ENCODE assay signal across 10 mouse cellular contexts in the genomic region with DNA sequence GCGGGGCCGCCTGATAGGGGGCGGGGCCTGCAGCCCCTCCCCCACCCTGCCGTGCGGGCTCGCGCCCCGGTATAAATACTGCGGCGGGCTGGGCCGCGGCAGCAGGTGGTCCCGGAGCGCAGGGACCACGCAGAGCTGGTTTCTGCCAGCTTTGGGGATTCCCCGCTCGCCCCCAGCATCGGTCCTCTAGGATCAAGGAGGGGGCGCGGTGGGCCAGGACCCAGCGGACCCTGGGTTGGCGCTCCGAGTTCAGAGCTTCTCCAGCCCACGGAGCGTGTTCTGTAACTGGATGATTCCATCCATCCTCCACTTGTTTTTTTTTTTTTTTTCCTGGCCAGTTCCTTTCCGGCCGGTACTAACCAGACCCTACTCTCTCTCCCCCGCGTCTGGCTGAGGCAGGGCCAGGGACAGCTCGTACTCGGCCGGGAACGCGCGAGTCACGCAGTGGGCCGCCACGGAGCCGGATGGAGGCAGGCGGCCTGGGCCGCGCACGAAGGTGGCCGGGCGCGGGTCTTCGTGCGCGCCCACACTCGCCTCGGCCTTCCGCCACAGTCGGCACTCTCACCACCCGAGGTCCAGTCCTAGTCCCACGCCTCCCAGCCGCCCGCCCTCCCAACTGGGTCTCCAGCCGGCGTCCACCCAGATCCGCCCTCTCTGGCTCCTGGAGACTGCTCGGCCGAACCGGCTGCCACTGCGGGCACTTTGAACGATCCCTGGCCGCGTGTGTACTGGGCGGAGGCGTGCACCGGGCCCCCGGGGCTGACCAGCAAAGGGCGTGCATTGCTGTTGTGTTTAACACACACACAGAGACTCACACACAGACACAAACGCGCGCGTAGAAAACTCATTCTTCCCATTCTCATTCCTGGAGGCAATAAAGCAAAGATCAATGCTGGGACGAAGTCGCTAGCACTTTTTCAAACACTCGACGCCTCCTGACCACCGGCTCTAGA. TPM values are rescaled to one million over a fixed set of nuclear protein-coding genes. Genes with fewer than 3 reads are reported as not detected.
DNase-seq lines count a peak whose midpoint lies in the region; ATAC-seq and TF ChIP-seq lines count a peak whose summit lies in the region.
"Had no signal": no experiment of that assay in that cellular context is flagged by ENCODE, and none has a peak within 500 bp of the region (broad histone marks: within the 10 kb centered on the region; RNA-seq: fewer than 3 reads in every experiment).

No protein-coding gene starts in this region.

- H3K9ac ChIP-seq in forebrain, embryonic 12.5 days, result peak overlapping the region; percentile 50
- H3K9ac ChIP-seq in intestine, postnatal 0 days (ENCODE audit: low read depth, low read length), result 0 out of 2 replicates have a peak overlapping the region, but pooled peaks have one; percentile 7
- H3K9ac ChIP-seq in midbrain, embryonic 12.5 days (replicated peaks), result peak overlapping the region; percentile 44; the same call in 1 of the 2 replicates

- H3K36me3 ChIP-seq in E14TG2a.4 (ENCODE audit: insufficient read depth, low read length), result no peaks in the 10 kb centered on the region
- H3K36me3 ChIP-seq in forebrain, embryonic 12.5 days (replicated peaks), result no peaks in the 10 kb centered on the region
- no peaks in the 10 kb centered on the region for H3K36me3 ChIP-seq in intestine, postnatal 0 days (ENCODE audit: control insufficient read depth, insufficient read depth)
- no peaks in the 10 kb centered on the region for H3K36me3 ChIP-seq in midbrain, embryonic 12.5 days
- H3K36me3 ChIP-seq: G1E had no signal

- H3K4me2 ChIP-seq in forebrain, embryonic 12.5 days, result peak overlapping the region; percentile 93
- H3K4me2 ChIP-seq in intestine, postnatal 0 days (replicated peaks; ENCODE audit: low read depth), result peak overlapping the region; percentile 94
- peak overlapping the region; percentile 88 for H3K4me2 ChIP-seq in midbrain, embryonic 12.5 days (replicated peaks)

- peak; percentile 51 for ATAC-seq in forebrain, embryonic 12.5 days (ENCODE audit: low FRiP score)
- ATAC-seq in intestine, postnatal 0 days, result no peak
- ATAC-seq in midbrain, embryonic 12.5 days (ENCODE audit: low FRiP score, low read depth), result peak; percentile 50
- no peak for ATAC-seq in megakaryocyte-erythroid progenitor cell, adult 5-6 weeks (replicated peaks; ENCODE audit: low FRiP score, low TSS enrichment, poor library complexity, severe bottlenecking)

- WGBS in forebrain, embryonic 12.5 days, result under 1% methylated on average over 76 of the region's 81 CpGs
- under 1% methylated on average over 81 of the region's 81 CpGs for WGBS in intestine, postnatal 0 days
- WGBS in midbrain, embryonic 12.5 days, result 1% methylated on average over 79 of the region's 81 CpGs

- H3K4me3 ChIP-seq in E14TG2a.4 (replicated peaks; ENCODE audit: low read length), result peak overlapping the region; percentile 81
- peak overlapping the region; percentile 55 for H3K4me3 ChIP-seq in forebrain, embryonic 12.5 days (replicated peaks)
- peak overlapping the region; percentile 57 for H3K4me3 ChIP-seq in intestine, postnatal 0 days (ENCODE audit: low read depth, low read length)
- H3K4me3 ChIP-seq in midbrain, embryonic 12.5 days, result peak overlapping the region; percentile 51

- H3K4me1 ChIP-seq in E14TG2a.4 (replicated peaks; ENCODE audit: low read depth, low read length), result peaks cover 37% of the 10 kb centered on the region
- peaks cover 28% of the 10 kb centered on the region for H3K4me1 ChIP-seq in forebrain, embryonic 12.5 days
- H3K4me1 ChIP-seq in intestine, postnatal 0 days (replicated peaks; ENCODE audit: control insufficient read depth, insufficient read depth, low read length), result peaks cover 3% of the 10 kb centered on the region; the same call in 1 of the 2 replicates
- H3K4me1 ChIP-seq in midbrain, embryonic 12.5 days, result peaks cover 32% of the 10 kb centered on the region

- peak; percentile 34 to 37 for DNase-seq in cerebellum, postnatal 25 days
- DNase-seq in cerebellum, postnatal 36 days, result no peak
- no peak for DNase-seq in left cerebral cortex, adult 9 months (ENCODE audit: low spot score in 2 of 2)

- H3K27me3 ChIP-seq in E14TG2a.4 (ENCODE audit: insufficient read depth, low read length), result peaks cover 90% of the 10 kb centered on the region
- H3K27me3 ChIP-seq in forebrain, embryonic 12.5 days, result peaks cover 88% of the 10 kb centered on the region
- peaks cover 87% of the 10 kb centered on the region for H3K27me3 ChIP-seq in intestine, postnatal 0 days (replicated peaks; ENCODE audit: control insufficient read depth, insufficient read depth, low read length)
- H3K27me3 ChIP-seq in midbrain, embryonic 12.5 days, result peaks cover 88% of the 10 kb centered on the region

- no peak overlapping the region for H3K27ac ChIP-seq in forebrain, embryonic 12.5 days
- no peak overlapping the region for H3K27ac ChIP-seq in intestine, postnatal 0 days (ENCODE audit: low read depth, low read length)
- H3K27ac ChIP-seq in midbrain, embryonic 12.5 days (replicated peaks), result no peak overlapping the region

- no peak for TF ChIP-seq CTCF in E14TG2a.4 (conservative IDR thresholded peaks at IDR 0.05; ENCODE audit: low read length)
- no peak for TF ChIP-seq CTCF in intestine, postnatal 0 days (IDR thresholded peaks at IDR 0.05; ENCODE audit: low read depth)

- H3K9me3 ChIP-seq in E14TG2a.4 (ENCODE audit: low read length), result no peaks in the 10 kb centered on the region
- H3K9me3 ChIP-seq in forebrain, embryonic 12.5 days, result no peaks in the 10 kb centered on the region
- H3K9me3 ChIP-seq in intestine, postnatal 0 days (ENCODE audit: control insufficient read depth), result no peaks in the 10 kb centered on the region
- H3K9me3 ChIP-seq in midbrain, embryonic 12.5 days, result no peaks in the 10 kb centered on the region
- H3K9me3 ChIP-seq: G1E had no signal

RNA-seq across cellular contexts. Expression of gene Lhx4, which starts 8.8 kb away (rescaled TPM):
- polyA plus RNA-seq in forebrain, embryonic 12.5 days (2016; fragmentation: Nextera tagmentation; extraction: Ambion mirVana), result 0.14 TPM in 2 replicates
- polyA plus RNA-seq in intestine, postnatal 0 days (2015; fragmentation: Nextera tagmentation; extraction: Ambion mirVana), result 0.01 TPM in 1 of 2 replicates, not detected in the other
- 1.6 and 3.5 TPM in 2 replicates for polyA plus RNA-seq in midbrain, embryonic 12.5 days (2016; fragmentation: Nextera tagmentation; extraction: Ambion mirVana)
- not detected in 2 replicates for total RNA-seq in megakaryocyte-erythroid progenitor cell, adult 5-6 weeks (2014; fragmentation: Nextera tagmentation)
- total RNA-seq in megakaryocyte-erythroid progenitor cell, adult 5-6 weeks (2017), result not detected in 2 replicates
- total RNA-seq: heart, postnatal 10 days had no signal
- polyA plus RNA-seq: G1E had no signal

Comparison
In these comparisons a context has a peak if more than half of its experiments do, and no peak if none do; other contexts are left out.
1. DNase-seq: peak in cerebellum, postnatal 25 days (2 of 2); none in cerebellum, postnatal 36 days (0 of 2) and left cerebral cortex, adult 9 months (0 of 2).
2. ATAC-seq: peak in forebrain, embryonic 12.5 days (single experiment) and midbrain, embryonic 12.5 days (single experiment); none in intestine, postnatal 0 days (single experiment) and megakaryocyte-erythroid progenitor cell, adult 5-6 weeks (single experiment).
3. Peak in every context shown above with its lines, with median percentiles within 50 percentile points of each other: H3K4me3 ChIP-seq, H3K4me2 ChIP-seq and H3K9ac ChIP-seq.